Mouse (Mus musculus): Measurements from ENCODE around the gene Slc45a2.

Slc45a2 gene

GRCm38 (mm10) chr15:11065528-11066171 is 65.1 kb downstream of the Slc45a2 start:
- DNase-seq (ENCODE audit: low spot score in 2 of 2) = no peak

- no peak for DNase-seq (ENCODE audit: low spot score in 2 of 2)
These were observed 65.8 kb downstream of the Slc45a2 start for GRCm38 (mm10) chr15:11066299-11066698.

DNA sequence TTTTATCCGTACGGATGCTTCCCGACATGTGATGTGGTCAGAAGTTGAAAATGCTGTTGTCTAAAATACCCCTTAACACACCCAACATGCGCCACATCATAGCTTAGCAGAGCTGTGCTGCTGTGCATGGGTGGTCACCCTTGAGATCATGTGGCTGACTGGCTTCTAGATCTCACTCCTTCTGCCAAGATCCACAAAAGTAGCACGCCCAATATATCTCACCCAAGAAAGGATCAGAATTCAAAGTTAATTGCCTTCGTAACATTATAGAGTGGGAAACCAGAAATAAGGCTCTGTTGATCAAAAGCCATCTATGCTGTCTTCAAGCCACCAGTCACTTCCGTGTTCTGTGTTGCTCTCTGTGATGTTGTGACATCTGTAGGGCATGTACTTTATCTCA is 67.4 kb downstream of the Slc45a2 start:
- DNase-seq (ENCODE audit: low spot score in 2 of 2) = no peak

DNA sequence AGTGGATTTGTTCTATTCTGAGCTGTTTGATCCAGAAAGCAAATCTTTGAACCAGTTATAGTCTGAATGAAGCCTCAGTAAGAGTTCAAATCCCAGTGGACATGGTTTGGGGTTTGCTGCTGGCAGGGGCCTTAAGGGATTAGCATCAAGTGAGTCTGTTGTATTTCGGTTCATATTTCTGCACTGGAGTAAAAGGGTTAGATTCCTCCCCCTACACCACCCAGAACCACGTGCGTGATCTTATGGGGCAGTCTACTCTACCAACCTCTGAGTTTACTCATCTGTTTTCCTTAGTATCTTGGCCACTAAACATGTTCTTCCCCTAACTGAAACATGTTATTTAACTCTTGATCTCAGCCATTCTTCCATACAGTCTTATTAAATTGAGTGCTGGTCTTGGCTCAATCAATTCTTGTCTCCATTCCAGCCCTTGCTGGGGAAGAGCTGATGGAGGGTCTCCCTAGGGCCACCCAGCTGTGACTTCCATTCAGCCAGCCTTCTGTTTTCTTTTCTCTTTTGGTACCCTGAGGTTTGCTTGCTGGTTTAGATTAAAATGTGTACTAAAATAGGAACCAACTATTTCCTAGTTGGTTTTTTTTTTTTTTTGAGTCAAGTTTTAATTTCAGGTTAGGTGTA is 75.3 kb downstream of the Slc45a2 start:
- no peak for DNase-seq (ENCODE audit: low spot score in 2 of 2)

Data from right cerebral cortex, adult 2 months (tissue).